Mouse (Mus musculus): ENCODE results near the gene Zfp319.
A peak's percentile ranks its signal among the peaks of the same experiment; 100 is the strongest.
"Not testable (repeated sequence)": the region's sequence is repeated elsewhere in the genome, so short reads cannot be mapped to it uniquely, and the experiment has no call there.

Gene Zfp319

GRCm38 (mm10) chr8:95331720-95332436, at the start of gene Zfp319, which contains the start of gene Usb1:
Gene Zfp319 (minus strand): TSS chr8:95331950.
Gene Usb1 (plus strand): TSS chr8:95332284.
- DNase-seq = peak; percentile 99

- DNase-seq = no peak
These were observed 49.2 kb upstream of the Zfp319 start for GRCm38 (mm10) chr8:95380953-95381352.

GRCm38 (mm10) chr8:95378928-95379327, 47.2 kb upstream of the Zfp319 start:
- not testable (repeated sequence) for DNase-seq

- no peak for DNase-seq
These were observed 46.1 kb upstream of the Zfp319 start for GRCm38 (mm10) chr8:95377863-95378291.

- no peak for DNase-seq
These were observed 45.4 kb upstream of the Zfp319 start for GRCm38 (mm10) chr8:95377101-95377500.

GRCm38 (mm10) chr8:95376309-95376999, 44.7 kb upstream of the Zfp319 start:
- DNase-seq = no peak

- DNase-seq = no peak
These were observed 43.7 kb upstream of the Zfp319 start for GRCm38 (mm10) chr8:95375374-95375930.

GRCm38 (mm10) chr8:95374429-95374828, 42.7 kb upstream of the Zfp319 start:
- no peak for DNase-seq

- no peak for DNase-seq
These were observed 41.7 kb upstream of the Zfp319 start for GRCm38 (mm10) chr8:95373389-95374002.

GRCm38 (mm10) chr8:95369581-95370326, 38.0 kb upstream of the Zfp319 start:
- no peak for DNase-seq

GRCm38 (mm10) chr8:95363849-95364248, 32.1 kb upstream of the Zfp319 start:
- DNase-seq = no peak

- no peak for DNase-seq
These were observed 30.5 kb upstream of the Zfp319 start for GRCm38 (mm10) chr8:95362272-95362671.

GRCm38 (mm10) chr8:95361016-95361341, 29.2 kb upstream of the Zfp319 start:
- no peak for DNase-seq

GRCm38 (mm10) chr8:95360181-95361015, 28.6 kb upstream of the Zfp319 start:
- DNase-seq = peak; percentile 14 to 39

GRCm38 (mm10) chr8:95358550-95359411, 27.0 kb upstream of the Zfp319 start:
- no peak for DNase-seq

- no peak for DNase-seq
These were observed 22.9 kb upstream of the Zfp319 start for GRCm38 (mm10) chr8:95354606-95355005.

- DNase-seq = no peak
These were observed 21.4 kb upstream of the Zfp319 start for GRCm38 (mm10) chr8:95352871-95353866.

GRCm38 (mm10) chr8:95352151-95352870, 20.6 kb upstream of the Zfp319 start, which contains the start of gene Mmp15:
Gene Mmp15 (plus strand): TSS chr8:95352268.
- DNase-seq = peak in 1 of 2 experiments; percentile 14

GRCm38 (mm10) chr8:95351461-95351860, 19.7 kb upstream of the Zfp319 start:
- no peak for DNase-seq
